In genomic region chr3:147963698-147964476, GRCm38 (mm10) we compare ENCODE assay signal across 17 mouse cellular contexts.
A peak's percentile ranks its signal among the peaks of the same experiment; 100 is the strongest.
DNase-seq lines count a peak whose midpoint lies in the region; ATAC-seq and TF ChIP-seq lines count a peak whose summit lies in the region.
"Had no signal": no experiment of that assay in that cellular context is flagged by ENCODE, and none has a peak within 500 bp of the region (broad histone marks: within the 10 kb centered on the region; RNA-seq: fewer than 3 reads in every experiment).

No protein-coding gene starts in this region.

- TF ChIP-seq CTCF in intestine, postnatal 0 days (IDR thresholded peaks at IDR 0.05; ENCODE audit: low read depth): no peak

- peaks cover 13% of the 10 kb centered on the region for H3K27me3 ChIP-seq in midbrain, embryonic 10.5 days (ENCODE audit: low read depth, poor library complexity, severe bottlenecking)
- no peaks in the 10 kb centered on the region for H3K27me3 ChIP-seq in midbrain, embryonic 16.5 days (ENCODE audit: control insufficient read depth, insufficient read depth, low read depth, low read length)
- H3K27me3 ChIP-seq in forebrain, embryonic 13.5 days: no peaks in the 10 kb centered on the region
- H3K27me3 ChIP-seq in intestine, postnatal 0 days (replicated peaks; ENCODE audit: control insufficient read depth, insufficient read depth, low read length): no peaks in the 10 kb centered on the region
- H3K27me3 ChIP-seq: embryonic facial prominence, embryonic 12.5 days; heart, embryonic 15.5 days; neural tube, embryonic 15.5 days had no signal

- peaks cover 59% of the 10 kb centered on the region for H3K4me1 ChIP-seq in midbrain, embryonic 10.5 days
- peaks cover 23% of the 10 kb centered on the region for H3K4me1 ChIP-seq in midbrain, embryonic 16.5 days (ENCODE audit: control insufficient read depth, insufficient read depth, low read length)
- H3K4me1 ChIP-seq in forebrain, embryonic 13.5 days: peaks cover 49% of the 10 kb centered on the region
- no peaks in the 10 kb centered on the region for H3K4me1 ChIP-seq in intestine, postnatal 0 days (replicated peaks; ENCODE audit: control insufficient read depth, insufficient read depth, low read length)

- intact Hi-C loops in heart, postnatal 10 days (cut with DNase I): no loop called here

- H3K4me2 ChIP-seq in midbrain, embryonic 16.5 days (ENCODE audit: low read length): no peak overlapping the region
- H3K4me2 ChIP-seq in forebrain, embryonic 13.5 days: peak overlapping the region; percentile 22
- no peak overlapping the region for H3K4me2 ChIP-seq in intestine, postnatal 0 days (replicated peaks; ENCODE audit: low read depth)
- H3K4me2 ChIP-seq: embryonic facial prominence, embryonic 12.5 days; heart, embryonic 15.5 days; neural tube, embryonic 15.5 days had no signal

- 21% methylated on average over 13 of the region's 13 CpGs for WGBS in midbrain, embryonic 10.5 days
- WGBS in midbrain, embryonic 16.5 days: 20% methylated on average over 13 of the region's 13 CpGs
- 15% methylated on average over 13 of the region's 13 CpGs for WGBS in forebrain, embryonic 13.5 days
- whole genome bisulfite sequencing in intestine, postnatal 0 days: 32% methylated on average over 13 of the region's 13 CpGs

- ATAC-seq in midbrain, embryonic 16.5 days: no peak
- peak; percentile 71 for ATAC-seq in forebrain, embryonic 13.5 days
- ATAC-seq in intestine, postnatal 0 days: peak; percentile 41; the same call in 1 of the 2 replicates
- no peak for ATAC-seq in megakaryocyte, adult 5-6 weeks (ENCODE audit: poor library complexity, severe bottlenecking)
- ATAC-seq: inflammation-experienced regulatory T-cells, adult 6 months had no signal

- peak overlapping the region; percentile 71 for H3K27ac ChIP-seq in midbrain, embryonic 10.5 days (replicated peaks)
- H3K27ac ChIP-seq in midbrain, embryonic 16.5 days (ENCODE audit: low read length): no peak overlapping the region
- peak overlapping the region; percentile 61; the same call in 1 of the 2 replicates for H3K27ac ChIP-seq in forebrain, embryonic 13.5 days
- no peak overlapping the region for H3K27ac ChIP-seq in intestine, postnatal 0 days (ENCODE audit: low read depth, low read length)
- H3K27ac ChIP-seq: embryonic facial prominence, embryonic 12.5 days; heart, embryonic 15.5 days; neural tube, embryonic 15.5 days had no signal

- H3K9me3 ChIP-seq in midbrain, embryonic 10.5 days (replicated peaks): no peaks in the 10 kb centered on the region
- H3K9me3 ChIP-seq in midbrain, embryonic 16.5 days (replicated peaks; ENCODE audit: control insufficient read depth, low read length, poor library complexity, severe bottlenecking): no peaks in the 10 kb centered on the region
- H3K9me3 ChIP-seq in forebrain, embryonic 13.5 days (replicated peaks): no peaks in the 10 kb centered on the region
- H3K9me3 ChIP-seq in intestine, postnatal 0 days (ENCODE audit: control insufficient read depth): no peaks in the 10 kb centered on the region
- H3K9me3 ChIP-seq: embryonic facial prominence, embryonic 12.5 days; heart, embryonic 15.5 days; neural tube, embryonic 15.5 days had no signal

- DNase-seq in midbrain, embryonic 10.5 days (ENCODE audit: low spot score): no peak
- DNase-seq in WW6 (ENCODE audit: low read depth, low spot score) (peak; percentile 26), liver (no peak)
- DNase-seq in heart, postnatal 10 days: no peak
- DNase-seq: cerebellum, adult 9-10 months; gastrocnemius, postnatal 25 days; layer of hippocampus, postnatal 36 days; thymus, adult 2 months had no signal

- H3K4me3 ChIP-seq in midbrain, embryonic 10.5 days: peak overlapping the region; percentile 37
- no peak overlapping the region for H3K4me3 ChIP-seq in midbrain, embryonic 16.5 days (ENCODE audit: low read depth, low read length)
- no peak overlapping the region for H3K4me3 ChIP-seq in forebrain, embryonic 13.5 days
- H3K4me3 ChIP-seq in intestine, postnatal 0 days (ENCODE audit: low read depth, low read length): no peak overlapping the region
- H3K4me3 ChIP-seq: embryonic facial prominence, embryonic 12.5 days; erythroblast, embryonic 14.5 days; heart, embryonic 15.5 days; neural tube, embryonic 15.5 days had no signal

- H3K36me3 ChIP-seq in midbrain, embryonic 10.5 days: no peaks in the 10 kb centered on the region
- H3K36me3 ChIP-seq in midbrain, embryonic 16.5 days (ENCODE audit: control insufficient read depth, insufficient read depth, low read length): no peaks in the 10 kb centered on the region
- H3K36me3 ChIP-seq in forebrain, embryonic 13.5 days (ENCODE audit: poor library complexity, severe bottlenecking): no peaks in the 10 kb centered on the region
- H3K36me3 ChIP-seq in intestine, postnatal 0 days (ENCODE audit: control insufficient read depth, insufficient read depth): no peaks in the 10 kb centered on the region
- H3K36me3 ChIP-seq: embryonic facial prominence, embryonic 12.5 days; heart, embryonic 15.5 days; neural tube, embryonic 15.5 days had no signal

- H3K9ac ChIP-seq in midbrain, embryonic 16.5 days (ENCODE audit: low read depth, low read length): no peak overlapping the region
- H3K9ac ChIP-seq in forebrain, embryonic 13.5 days: no peak overlapping the region
- H3K9ac ChIP-seq in intestine, postnatal 0 days (ENCODE audit: low read depth, low read length): no peak overlapping the region
- H3K9ac ChIP-seq: embryonic facial prominence, embryonic 12.5 days; heart, embryonic 15.5 days; neural tube, embryonic 15.5 days had no signal

Comparison
In these comparisons a context has a peak if more than half of its experiments do, and no peak if none do; other contexts are left out.
1. H3K27ac ChIP-seq: peak in midbrain, embryonic 10.5 days (single experiment) and forebrain, embryonic 13.5 days (single experiment); none in midbrain, embryonic 16.5 days (single experiment) and intestine, postnatal 0 days (single experiment).
2. ATAC-seq: peak in forebrain, embryonic 13.5 days (single experiment) and intestine, postnatal 0 days (single experiment); none in midbrain, embryonic 16.5 days (single experiment) and megakaryocyte, adult 5-6 weeks (single experiment).